Mouse (Mus musculus): Measurements from ENCODE around the gene Eif2ak4. TPM values are rescaled to one million over a fixed set of nuclear protein-coding genes. Genes with fewer than 3 reads are reported as not detected.

The Eif2ak4 gene
- polyA plus RNA-seq, 1 experiment: 8.7 TPM

DNA sequence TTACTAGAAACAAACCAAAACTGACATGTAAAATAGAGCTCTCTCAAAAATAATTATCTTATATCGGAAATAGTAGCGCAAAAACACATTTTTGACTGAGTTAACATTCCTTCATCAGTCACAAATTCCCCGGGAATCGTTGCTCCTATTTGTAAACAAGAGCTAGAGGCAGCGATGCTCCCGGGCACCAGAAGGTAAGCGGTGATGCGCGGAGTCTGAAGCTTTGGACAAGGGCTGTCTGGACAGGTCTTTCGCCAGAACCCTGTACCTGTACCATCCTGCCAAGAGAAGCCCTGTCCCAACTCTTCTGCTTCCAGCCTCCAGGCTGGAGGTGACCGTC lies 15.9 kb upstream of the Eif2ak4 start:
- no peak overlapping the region for H3K27ac ChIP-seq (ENCODE audit: control insufficient read depth, insufficient read depth, low read depth, low read length, poor library complexity)
- no peak overlapping the region for H3K4me3 ChIP-seq (replicated peaks; ENCODE audit: control insufficient read depth, low read depth, low read length)
- peaks cover 1% of the 10 kb centered on the region; the same call in 1 of the 2 replicates for H3K4me1 ChIP-seq (ENCODE audit: control insufficient read depth, insufficient read depth, low read length)
- WGBS: 16% methylated on average over 11 of the region's 11 CpGs
- no peak for TF ChIP-seq POLR2A (IDR thresholded peaks at IDR 0.05; ENCODE audit: borderline replicate concordance, control insufficient read depth, low read depth, low read length)
- no peak for TF ChIP-seq CTCF (IDR thresholded peaks at IDR 0.05; ENCODE audit: control insufficient read depth, insufficient read depth, low read length)

- no peak within 1 kb of the TSS for H3K27ac ChIP-seq (ENCODE audit: control insufficient read depth, insufficient read depth, low read depth, low read length, poor library complexity)
- 1% methylated on average over 59 of the region's 59 CpGs for WGBS
- H3K4me3 ChIP-seq (replicated peaks; ENCODE audit: control insufficient read depth, low read depth, low read length): peak within 1 kb of the TSS; percentile 55
- H3K4me1 ChIP-seq (ENCODE audit: control insufficient read depth, insufficient read depth, low read length): peaks cover 1% of the 10 kb centered on the region; the same call in 1 of the 2 replicates
- no peak for TF ChIP-seq POLR2A (IDR thresholded peaks at IDR 0.05; ENCODE audit: borderline replicate concordance, control insufficient read depth, low read depth, low read length)
- TF ChIP-seq CTCF (IDR thresholded peaks at IDR 0.05; ENCODE audit: control insufficient read depth, insufficient read depth, low read length): no peak
Measured at GRCm38 (mm10) chr2:118372901-118373571, 15.4 kb upstream of the Eif2ak4 start, which contains the start of gene Gpr176. Gpr176 (minus strand) TSS chr2:118373419.

DNA sequence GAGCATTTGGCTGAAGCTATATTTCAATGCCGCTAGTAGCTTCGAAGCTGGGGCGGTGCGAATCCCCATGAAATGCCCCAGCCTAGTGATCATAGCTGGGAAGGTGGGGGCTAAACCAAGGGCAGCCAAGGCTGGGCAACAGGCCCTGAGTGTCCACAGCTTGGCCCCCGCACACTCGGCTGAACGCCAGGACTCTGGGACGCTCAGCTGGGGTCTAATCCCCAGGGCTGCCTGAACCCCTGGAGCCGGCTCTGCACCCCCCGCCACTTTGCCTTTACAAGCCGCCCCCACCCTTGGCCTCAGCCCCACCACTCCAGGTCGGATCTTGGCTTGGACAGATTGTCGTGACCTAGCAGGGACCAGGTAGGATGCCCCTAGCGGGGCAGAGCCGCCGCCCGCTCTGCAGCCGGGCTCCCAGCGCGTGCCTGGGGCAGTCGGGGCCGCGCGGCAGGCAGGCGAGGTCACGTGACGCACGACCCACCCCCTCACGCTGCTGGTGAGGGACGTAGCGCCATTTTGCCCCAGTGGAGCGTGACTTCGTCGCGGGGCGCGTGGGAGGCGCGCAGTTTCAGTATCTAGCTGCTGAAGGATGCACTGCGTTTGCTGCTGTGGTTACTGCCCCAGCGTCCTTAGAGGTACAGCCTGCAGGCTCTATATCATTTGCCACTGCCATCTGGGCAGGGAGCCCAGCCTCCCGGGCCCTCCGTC lies 14.7 kb upstream of the Eif2ak4 start:
- Histone ChIP-seq H3K27ac (ENCODE audit: control insufficient read depth, insufficient read depth, low read depth, low read length, poor library complexity) (no peak overlapping the region), H3K4me3 (replicated peaks; ENCODE audit: control insufficient read depth, low read depth, low read length) (peak overlapping the region; percentile 55), H3K4me1 (ENCODE audit: control insufficient read depth, insufficient read depth, low read length) (peaks cover 1% of the 10 kb centered on the region; the same call in 1 of the 2 replicates)
- 0 out of 2 replicates have a peak, but pooled peaks have one; percentile 21 for TF ChIP-seq CTCF (IDR thresholded peaks at IDR 0.05; ENCODE audit: control insufficient read depth, insufficient read depth, low read length)
- TF ChIP-seq POLR2A (IDR thresholded peaks at IDR 0.05; ENCODE audit: borderline replicate concordance, control insufficient read depth, low read depth, low read length): no peak
- 3% methylated on average over 43 of the region's 43 CpGs for WGBS

GRCm38 (mm10) chr2:118375522-118375921 lies 12.9 kb upstream of the Eif2ak4 start:
- TF ChIP-seq POLR2A (IDR thresholded peaks at IDR 0.05; ENCODE audit: borderline replicate concordance, control insufficient read depth, low read depth, low read length) (no peak), CTCF (IDR thresholded peaks at IDR 0.05; ENCODE audit: control insufficient read depth, insufficient read depth, low read length) (no peak)
- H3K27ac ChIP-seq (ENCODE audit: control insufficient read depth, insufficient read depth, low read depth, low read length, poor library complexity): no peak overlapping the region

DNA sequence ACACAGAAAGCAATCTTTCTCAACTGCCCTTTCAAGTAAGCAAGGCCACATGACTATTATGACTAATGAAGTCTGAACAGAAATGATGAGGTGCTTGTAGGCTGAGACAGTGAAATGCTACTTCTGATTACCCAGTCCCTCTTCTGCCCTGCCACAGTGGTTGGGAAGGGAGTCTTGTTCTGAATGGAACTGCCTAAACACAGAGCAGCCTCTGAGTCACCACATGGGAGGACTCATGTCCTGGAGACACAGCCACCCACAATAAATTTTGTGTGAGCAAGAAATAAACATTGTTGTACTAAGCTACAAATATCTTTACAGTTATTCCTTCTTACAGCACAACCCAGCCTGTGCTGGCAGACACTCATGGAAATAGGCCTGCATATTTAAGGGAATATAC lies 12.5 kb upstream of the Eif2ak4 start:
- no peak for TF ChIP-seq POLR2A (IDR thresholded peaks at IDR 0.05; ENCODE audit: borderline replicate concordance, control insufficient read depth, low read depth, low read length)
- TF ChIP-seq CTCF (IDR thresholded peaks at IDR 0.05; ENCODE audit: control insufficient read depth, insufficient read depth, low read length): no peak
- Histone ChIP-seq H3K4me1 (ENCODE audit: control insufficient read depth, insufficient read depth, low read length) (peaks cover 1% of the 10 kb centered on the region; the same call in 1 of the 2 replicates), H3K27ac (ENCODE audit: control insufficient read depth, insufficient read depth, low read depth, low read length, poor library complexity) (no peak overlapping the region), H3K4me3 (replicated peaks; ENCODE audit: control insufficient read depth, low read depth, low read length) (no peak overlapping the region)

More at GRCm38 (mm10) chr2:118375522-118375921, 12.9 kb upstream of the Eif2ak4 start:
- Histone ChIP-seq H3K4me3 (replicated peaks; ENCODE audit: control insufficient read depth, low read depth, low read length) (no peak overlapping the region), H3K4me1 (ENCODE audit: control insufficient read depth, insufficient read depth, low read length) (peaks cover 1% of the 10 kb centered on the region; the same call in 1 of the 2 replicates)
- WGBS: 25% methylated on average over 1 of the region's 1 CpGs

- H3K27ac ChIP-seq (ENCODE audit: control insufficient read depth, insufficient read depth, low read depth, low read length, poor library complexity): no peak overlapping the region
- TF ChIP-seq POLR2A (IDR thresholded peaks at IDR 0.05; ENCODE audit: borderline replicate concordance, control insufficient read depth, low read depth, low read length) (no peak), CTCF (IDR thresholded peaks at IDR 0.05; ENCODE audit: control insufficient read depth, insufficient read depth, low read length) (no peak)
- no peak overlapping the region for H3K4me3 ChIP-seq (replicated peaks; ENCODE audit: control insufficient read depth, low read depth, low read length)
- peaks cover under 1% of the 10 kb centered on the region; the same call in 1 of the 2 replicates for H3K4me1 ChIP-seq (ENCODE audit: control insufficient read depth, insufficient read depth, low read length)
- 63% methylated on average over 1 of the region's 1 CpGs for WGBS
Measured at GRCm38 (mm10) chr2:118379756-118380155, 8.7 kb upstream of the Eif2ak4 start.

DNA sequence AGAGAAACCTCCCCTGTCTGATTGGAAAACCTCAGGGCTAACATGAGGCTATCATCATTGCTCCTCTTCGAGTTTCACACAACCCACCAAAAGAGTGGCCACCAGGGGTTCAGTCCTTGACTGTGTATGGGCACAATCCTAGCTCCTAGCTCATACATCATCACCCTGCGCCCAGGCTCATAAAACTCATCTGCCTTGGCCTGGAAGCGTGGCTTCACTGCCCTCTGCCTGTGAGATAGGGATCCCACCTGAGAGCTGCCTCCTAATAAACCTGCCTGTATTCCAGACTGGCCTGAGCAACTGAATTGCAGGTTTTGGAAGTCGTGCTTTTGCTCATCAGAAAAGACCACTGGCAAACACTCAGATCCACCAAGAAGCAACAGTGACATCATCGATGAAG lies 5.0 kb upstream of the Eif2ak4 start:
- no peak overlapping the region for H3K4me3 ChIP-seq (replicated peaks; ENCODE audit: control insufficient read depth, low read depth, low read length)
- no peaks in the 10 kb centered on the region for H3K4me1 ChIP-seq (ENCODE audit: control insufficient read depth, insufficient read depth, low read length)
- H3K27ac ChIP-seq (ENCODE audit: control insufficient read depth, insufficient read depth, low read depth, low read length, poor library complexity): no peak overlapping the region
- TF ChIP-seq POLR2A (IDR thresholded peaks at IDR 0.05; ENCODE audit: borderline replicate concordance, control insufficient read depth, low read depth, low read length) (no peak), CTCF (IDR thresholded peaks at IDR 0.05; ENCODE audit: control insufficient read depth, insufficient read depth, low read length) (no peak)
- WGBS: 70% methylated on average over 5 of the region's 5 CpGs

GRCm38 (mm10) chr2:118389569-118389968 lies 1.2 kb downstream of the Eif2ak4 start:
- H3K4me3 ChIP-seq (replicated peaks; ENCODE audit: control insufficient read depth, low read depth, low read length): no peak overlapping the region
- 28% methylated on average over 3 of the region's 3 CpGs for WGBS
- H3K27ac ChIP-seq (ENCODE audit: control insufficient read depth, insufficient read depth, low read depth, low read length, poor library complexity): no peak overlapping the region
- no peaks in the 10 kb centered on the region; the same call in 1 of the 2 replicates for H3K4me1 ChIP-seq (ENCODE audit: control insufficient read depth, insufficient read depth, low read length)
- no peak for TF ChIP-seq POLR2A (IDR thresholded peaks at IDR 0.05; ENCODE audit: borderline replicate concordance, control insufficient read depth, low read depth, low read length)
- TF ChIP-seq CTCF (IDR thresholded peaks at IDR 0.05; ENCODE audit: control insufficient read depth, insufficient read depth, low read length): no peak
